Mouse (Mus musculus): ENCODE data around the gene Atp13a2. TPM values are rescaled to one million over a fixed set of nuclear protein-coding genes. Genes with fewer than 3 reads are reported as not detected.

Atp13a2 gene
- total RNA-seq (2012; rRNA removed) (27.3 and 29.0 TPM in 2 replicates), polyA plus RNA-seq (2012; ENCODE audit: insufficient read depth in 1 of 2, insufficient read length in 2 of 2, low read depth in 1 of 2, low replicate concordance in 2 of 2, missing spikeins in 1 of 2) (10 to 100 TPM in 1 of 2 experiments, not detected in 1; 65.4 TPM)

DNA sequence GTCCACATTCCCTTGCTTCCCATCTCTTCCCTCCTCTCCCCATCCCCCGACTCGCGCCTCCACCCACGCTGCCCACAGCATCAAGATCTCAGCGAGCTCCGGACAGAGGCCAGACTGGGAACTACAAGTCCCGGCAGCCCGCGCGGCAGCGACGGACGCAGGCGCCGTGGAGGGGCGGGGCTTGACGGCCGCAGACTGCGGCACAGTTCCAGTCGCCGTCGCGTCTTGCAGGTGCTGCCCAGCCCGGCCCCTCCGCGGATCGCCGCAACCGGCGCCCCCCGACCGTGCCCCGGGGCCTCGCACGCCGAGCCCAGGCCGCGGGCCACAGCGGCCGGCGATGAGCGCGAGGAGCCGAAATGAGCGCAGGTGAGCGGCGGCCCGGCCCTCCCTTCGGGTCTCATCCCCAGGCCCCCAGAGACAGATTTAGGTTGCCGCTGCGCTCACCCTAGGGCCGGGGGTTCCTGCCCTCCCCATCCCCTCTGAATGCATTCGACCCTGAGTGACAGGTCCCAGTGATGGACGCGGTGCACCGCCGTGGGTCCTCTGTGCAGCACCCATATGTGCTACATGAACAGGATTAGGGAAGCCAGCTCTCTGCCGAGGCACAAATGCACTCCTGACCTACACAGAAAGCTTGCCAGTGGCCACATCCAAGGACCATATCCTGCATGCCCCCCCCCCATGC, at the start of gene Atp13a2:
Gene Atp13a2, plus strand, starts transcription at position 163 of the 685 bp plus-strand sequence.
- peaks cover 7 to 23% of the 10 kb centered on the region in 2 experiments for H3K4me1 ChIP-seq (ENCODE audit: control insufficient read depth in 1 of 2, insufficient read depth in 2 of 2, low read length in 2 of 2)

GRCm38 (mm10) chr4:140944356-140944755, 42.3 kb upstream of the Atp13a2 start:
- Histone ChIP-seq H3K27me3 (ENCODE audit: control insufficient read depth in 1 of 2, insufficient read depth in 2 of 2, low read length in 2 of 2) (no peaks in the 10 kb centered on the region), H3K9ac (ENCODE audit: control insufficient read depth, low read depth, low read length, poor library complexity, severe bottlenecking) (no peak overlapping the region), H3K79me2 (ENCODE audit: control insufficient read depth, insufficient read depth, low read length, poor library complexity) (no peaks in the 10 kb centered on the region), H3K4me1 (ENCODE audit: control insufficient read depth in 1 of 2, insufficient read depth in 2 of 2, low read length in 2 of 2) (peaks cover 5 to 23% of the 10 kb centered on the region in 2 experiments; a peak in 3 of 4 replicates), H3K9me3 (replicated peaks; ENCODE audit: insufficient read depth, low read length) (no peaks in the 10 kb centered on the region), H3K36me3 (ENCODE audit: control insufficient read depth in 1 of 2, insufficient read depth in 2 of 2, low read length in 2 of 2) (peaks cover 0 to 12% of the 10 kb centered on the region in 2 experiments; a peak in 2 of 4 replicates), H3K4me3 (ENCODE audit: control insufficient read depth in 1 of 2, insufficient read depth in 1 of 2, low read depth in 2 of 2, low read length in 2 of 2) (no peak overlapping the region), H3K27ac (ENCODE audit: control insufficient read depth, low read depth, low read length) (no peak overlapping the region)
- no peak for TF ChIP-seq HCFC1 (IDR thresholded peaks at IDR 0.05; ENCODE audit: low read depth, low read length)
- no peak for TF ChIP-seq UBTF (IDR thresholded peaks at IDR 0.05; ENCODE audit: borderline replicate concordance, insufficient read depth, low read depth, low read length)
- no peak for TF ChIP-seq TCF12 (IDR thresholded peaks at IDR 0.05; ENCODE audit: low read depth, low read length)
- no peak for TF ChIP-seq POLR2A (IDR thresholded peaks at IDR 0.05; ENCODE audit: control insufficient read depth in 1 of 2, insufficient read depth in 1 of 2, low read depth in 1 of 2, low read length in 2 of 2, poor library complexity in 1 of 2)
- no peak for TF ChIP-seq JUND (IDR thresholded peaks at IDR 0.05; ENCODE audit: low read depth, low read length)
- DNase-seq (ENCODE audit: low read depth, low spot score), result no peak

More for the DNA sequence above, at the start of gene Atp13a2:
- Histone ChIP-seq H3K27me3 (ENCODE audit: control insufficient read depth in 1 of 2, insufficient read depth in 2 of 2, low read length in 2 of 2) (no peaks in the 10 kb centered on the region), H3K4me3 (ENCODE audit: control insufficient read depth in 1 of 2, insufficient read depth in 1 of 2, low read depth in 2 of 2, low read length in 2 of 2) (peak within 1 kb of the TSS; percentile 84 to 99), H3K9ac (ENCODE audit: control insufficient read depth, low read depth, low read length, poor library complexity, severe bottlenecking) (peak within 1 kb of the TSS; percentile 82), H3K9me3 (replicated peaks; ENCODE audit: insufficient read depth, low read length) (no peaks in the 10 kb centered on the region), H3K27ac (ENCODE audit: control insufficient read depth, low read depth, low read length) (peak within 1 kb of the TSS; percentile 36), H3K79me2 (ENCODE audit: control insufficient read depth, insufficient read depth, low read length, poor library complexity) (peaks cover 8% of the 10 kb centered on the region), H3K36me3 (ENCODE audit: control insufficient read depth in 1 of 2, insufficient read depth in 2 of 2, low read length in 2 of 2) (peaks cover 0 to 15% of the 10 kb centered on the region in 2 experiments; a peak in 2 of 4 replicates)
- peak; percentile 89 for DNase-seq (ENCODE audit: low read depth, low spot score)
- TF ChIP-seq MAX (IDR thresholded peaks at IDR 0.05; ENCODE audit: low read length) (peak; percentile 34; the same call in 1 of the 2 replicates), EP300 (IDR thresholded peaks at IDR 0.05; ENCODE audit: low read depth in 1 of 2, low read length in 2 of 2) (no peak), POLR2A (IDR thresholded peaks at IDR 0.05; ENCODE audit: control insufficient read depth in 1 of 2, insufficient read depth in 1 of 2, low read depth in 1 of 2, low read length in 2 of 2, poor library complexity in 1 of 2) (peak; percentile 44 to 60; a peak in 2 of 4 replicates), SIN3A (IDR thresholded peaks at IDR 0.05; ENCODE audit: low read length) (peak; percentile 69), HCFC1 (IDR thresholded peaks at IDR 0.05; ENCODE audit: low read depth, low read length) (peak; percentile 98), TAL1 (IDR thresholded peaks at IDR 0.05; ENCODE audit: low read length) (no peak), ELF1 (IDR thresholded peaks at IDR 0.05; ENCODE audit: low read depth, low read length) (peak; percentile 64), POLR2AphosphoS5 (IDR thresholded peaks at IDR 0.05; ENCODE audit: borderline replicate concordance, low read depth, low read length) (no peak), RCOR1 (IDR thresholded peaks at IDR 0.05; ENCODE audit: low read depth, low read length) (peak; percentile 15; the same call in 1 of the 2 replicates), NRF1 (IDR thresholded peaks at IDR 0.05; ENCODE audit: insufficient read depth, low read depth, low read length, poor library complexity, severe bottlenecking) (peak; percentile 83), ZMIZ1 (IDR thresholded peaks at IDR 0.05; ENCODE audit: low read depth, low read length) (0 out of 2 replicates have a peak, but pooled peaks have one; percentile 42), NELFE (IDR thresholded peaks at IDR 0.05; ENCODE audit: low read depth, low read length) (peak; percentile 63), KAT2A (conservative IDR thresholded peaks at IDR 0.05; ENCODE audit: low read depth, low read length) (peak; percentile 86), UBTF (IDR thresholded peaks at IDR 0.05; ENCODE audit: borderline replicate concordance, insufficient read depth, low read depth, low read length) (no peak), MXI1 (IDR thresholded peaks at IDR 0.05; ENCODE audit: low read depth, low read length) (peak; percentile 84), MAZ (IDR thresholded peaks at IDR 0.05; ENCODE audit: low read depth, low read length) (0 out of 2 replicates have a peak, but pooled peaks have one; percentile 18), TCF12 (IDR thresholded peaks at IDR 0.05; ENCODE audit: low read depth, low read length) (peak; percentile 35; the same call in 1 of the 2 replicates)

All from MEL (cell line).